Mouse (Mus musculus) lung, adult 2 months (tissue): Measurements from ENCODE around the gene C8g.

ENCODE experiments used
- CTCF ChIP-seq: fragments of 200-500 bp; IDR thresholded peaks from 2 replicates; pipeline ENCODE4 v1.5.1; 2011; ENCODE audit warnings: mild to moderate bottlenecking, low read length, control low read depth; ENCODE audit not compliant: insufficient read depth
- POLR2A ChIP-seq: fragments of 200-500 bp; IDR thresholded peaks from 2 replicates; pipeline ENCODE4 v1.6.1; 2011; ENCODE audit warnings: low read depth, mild to moderate bottlenecking, control low read depth, low read length, borderline replicate concordance; ENCODE audit errors: extremely low read depth

GRCm38 (mm10) chr2:25461407-25461806 is 40.1 kb downstream of the C8g start:
- TF ChIP-seq CTCF (no peak), POLR2A (peak; percentile 31; the same call in 1 of the 2 replicates)
